Mouse (Mus musculus) lung, postnatal 0 days (tissue): ENCODE results near the gene Fgr. TPM values are rescaled to one million over a fixed set of nuclear protein-coding genes. Genes with fewer than 3 reads are reported as not detected.
A peak's percentile ranks its signal among the peaks of the same experiment; 100 is the strongest.

Experiments used
- ATAC-seq: fragments of 200-750 bp; cut with Nextera tagmentation; 2 replicates; pipeline ENCODE4 v1.8.0; 2017; ENCODE audit warnings: moderate library complexity
- DNase-seq: peaks from one replicate; pipeline ENCODE4 v3.0.0-alpha.2; 2016; ENCODE audit warnings: low spot score
- H3K27ac ChIP-seq: fragments of 300-500 bp; sonication (generic); 2 replicates; pipeline ENCODE4 v1.5.1; 2014; ENCODE audit warnings: antibody characterized with exemption, mild to moderate bottlenecking, low read length, mixed read lengths
- H3K27me3 ChIP-seq: fragments of 300-500 bp; sonication (generic); replicated peaks from 2 replicates; pipeline ENCODE4 v1.6.1; 2014; ENCODE audit warnings: low read length, mixed read lengths; ENCODE audit not compliant: insufficient read depth
- H3K36me3 ChIP-seq: fragments of 300-500 bp; sonication (generic); 2 replicates; pipeline ENCODE4 v1.6.1; 2014; ENCODE audit warnings: low read length, mixed read lengths; ENCODE audit not compliant: insufficient read depth
- H3K4me1 ChIP-seq: fragments of 300-500 bp; sonication (generic); 2 replicates; pipeline ENCODE4 v1.6.1; 2014; ENCODE audit warnings: antibody characterized with exemption, low read depth, low read length, mixed read lengths; ENCODE audit not compliant: insufficient read depth
- H3K4me2 ChIP-seq: fragments of 300-500 bp; sonication (generic); replicated peaks from 2 replicates; pipeline ENCODE4 v1.6.1; 2014; ENCODE audit warnings: low read depth, mild to moderate bottlenecking, low read length, moderate library complexity, mixed read lengths
- H3K4me3 ChIP-seq: fragments of 300-500 bp; sonication (generic); 2 replicates; pipeline ENCODE4 v1.5.1; 2014; ENCODE audit warnings: low read depth, low read length
- H3K9ac ChIP-seq: fragments of 300-500 bp; sonication (generic); replicated peaks from 2 replicates; pipeline ENCODE4 v1.6.1; 2014; ENCODE audit warnings: low read depth, mild to moderate bottlenecking
- H3K9me3 ChIP-seq: fragments of 300-500 bp; sonication (generic); 2 replicates; pipeline ENCODE4 v1.6.1; 2016; ENCODE audit warnings: low read length, mixed read lengths
- CTCF ChIP-seq: IDR thresholded peaks from 2 replicates; pipeline ENCODE4 v1.5.1; 2016; ENCODE audit warnings: antibody characterized with exemption, mild to moderate bottlenecking
- EP300 ChIP-seq: IDR thresholded peaks from 2 replicates; pipeline ENCODE4 v1.6.1; 2016; ENCODE audit warnings: antibody characterized with exemption, mild to moderate bottlenecking, control low read depth
- WGBS: fragments of 180-500 bp; shearing (Covaris S2); extraction: QIAGEN DNeasy Blood & Tissue Kit; methylation state at CpG from one replicate; pipeline ENCODE4 v1.1.7; 2014; 5-methylcytosine and 5-hydroxymethylcytosine counted together
- polyA plus RNA-seq: library from polyadenylated mRNA; unstranded; fragments of >200 nt; fragmentation: Nextera tagmentation; extraction: Ambion mirVana; gene quantifications from 2 replicates; pipeline ENCODE4 v1.2.1, GENCODE M21; 2015

Gene Fgr
- polyA plus RNA-seq, 1 experiment from 2014 or later: 4.0 TPM

- 33% methylated on average over 2 of the region's 2 CpGs for WGBS
- Histone ChIP-seq H3K36me3 (no peaks in the 10 kb centered on the region), H3K4me1 (peaks cover 20% of the 10 kb centered on the region)
These were observed 10.5 kb upstream of the Fgr start for GRCm38 (mm10) chr4:132963436-132963835.

GRCm38 (mm10) chr4:132964064-132964463 is 9.8 kb upstream of the Fgr start:
- TF ChIP-seq EP300 (no peak), CTCF (no peak)
- 46% methylated on average over 3 of the region's 3 CpGs for WGBS

More at GRCm38 (mm10) chr4:132963436-132963835, 10.5 kb upstream of the Fgr start:
- no peak overlapping the region for H3K9ac ChIP-seq
- no peak overlapping the region for H3K27ac ChIP-seq
- no peak for DNase-seq
- H3K4me2 ChIP-seq: no peak overlapping the region
- TF ChIP-seq CTCF (no peak), EP300 (no peak)
- no peak overlapping the region for H3K4me3 ChIP-seq
- no peaks in the 10 kb centered on the region for H3K9me3 ChIP-seq
- no peaks in the 10 kb centered on the region for H3K27me3 ChIP-seq
- no peak for ATAC-seq

GRCm38 (mm10) chr4:132964473-132964872 is 9.4 kb upstream of the Fgr start:
- Histone ChIP-seq H3K27ac (no peak overlapping the region), H3K9ac (no peak overlapping the region), H3K9me3 (no peaks in the 10 kb centered on the region), H3K36me3 (no peaks in the 10 kb centered on the region), H3K4me1 (peaks cover 12% of the 10 kb centered on the region), H3K27me3 (no peaks in the 10 kb centered on the region), H3K4me3 (no peak overlapping the region), H3K4me2 (no peak overlapping the region)
- no peak for TF ChIP-seq CTCF
- TF ChIP-seq EP300: no peak
- no peak for ATAC-seq
- no peak for DNase-seq
- WGBS: 53% methylated on average over 5 of the region's 5 CpGs

More at GRCm38 (mm10) chr4:132964064-132964463, 9.8 kb upstream of the Fgr start:
- H3K4me3 ChIP-seq: no peak overlapping the region
- ATAC-seq (no peak), DNase-seq (no peak)
- H3K27ac ChIP-seq: no peak overlapping the region
- no peak overlapping the region for H3K9ac ChIP-seq
- no peaks in the 10 kb centered on the region for H3K27me3 ChIP-seq
- H3K4me1 ChIP-seq: peaks cover 16% of the 10 kb centered on the region
- H3K36me3 ChIP-seq: no peaks in the 10 kb centered on the region
- H3K4me2 ChIP-seq: no peak overlapping the region
- no peaks in the 10 kb centered on the region for H3K9me3 ChIP-seq

- H3K9me3 ChIP-seq: no peaks in the 10 kb centered on the region
- no peak overlapping the region for H3K4me2 ChIP-seq
- no peak overlapping the region for H3K27ac ChIP-seq
- no peak overlapping the region for H3K4me3 ChIP-seq
- no peak for TF ChIP-seq CTCF
- H3K27me3 ChIP-seq: no peaks in the 10 kb centered on the region
- ATAC-seq (no peak), DNase-seq (no peak)
- 36% methylated on average over 6 of the region's 6 CpGs for WGBS
- H3K36me3 ChIP-seq: no peaks in the 10 kb centered on the region
- H3K9ac ChIP-seq: no peak overlapping the region
- no peaks in the 10 kb centered on the region for H3K4me1 ChIP-seq
These were observed 5.6 kb upstream of the Fgr start for GRCm38 (mm10) chr4:132968105-132968938.

- ATAC-seq (no peak), DNase-seq (no peak)
- H3K4me3 ChIP-seq: no peak overlapping the region
- no peak overlapping the region for H3K27ac ChIP-seq
- TF ChIP-seq EP300 (no peak), CTCF (no peak)
- peaks cover 15% of the 10 kb centered on the region; the same call in 1 of the 2 replicates for H3K4me1 ChIP-seq
- no peaks in the 10 kb centered on the region for H3K27me3 ChIP-seq
- no peaks in the 10 kb centered on the region for H3K36me3 ChIP-seq
- H3K9me3 ChIP-seq: no peaks in the 10 kb centered on the region
- 64% methylated on average over 6 of the region's 6 CpGs for WGBS
- no peak overlapping the region for H3K4me2 ChIP-seq
- H3K9ac ChIP-seq: no peak overlapping the region
These were observed 2.3 kb upstream of the Fgr start for GRCm38 (mm10) chr4:132971601-132972000.

- no peak for ATAC-seq
These were observed 1.8 kb upstream of the Fgr start for GRCm38 (mm10) chr4:132972101-132972500.

More at GRCm38 (mm10) chr4:132972101-132972500, 1.8 kb upstream of the Fgr start:
- TF ChIP-seq CTCF (no peak), EP300 (no peak)
- Histone ChIP-seq H3K4me1 (peaks cover 19% of the 10 kb centered on the region; the same call in 1 of the 2 replicates), H3K27ac (no peak overlapping the region), H3K27me3 (no peaks in the 10 kb centered on the region), H3K4me3 (no peak overlapping the region), H3K36me3 (no peaks in the 10 kb centered on the region), H3K4me2 (no peak overlapping the region), H3K9ac (no peak overlapping the region), H3K9me3 (no peaks in the 10 kb centered on the region)
- 50% methylated on average over 3 of the region's 3 CpGs for WGBS
- peak; percentile 21 for DNase-seq
